Mouse (Mus musculus): Measurements from ENCODE around the gene Clgn.

DNA sequence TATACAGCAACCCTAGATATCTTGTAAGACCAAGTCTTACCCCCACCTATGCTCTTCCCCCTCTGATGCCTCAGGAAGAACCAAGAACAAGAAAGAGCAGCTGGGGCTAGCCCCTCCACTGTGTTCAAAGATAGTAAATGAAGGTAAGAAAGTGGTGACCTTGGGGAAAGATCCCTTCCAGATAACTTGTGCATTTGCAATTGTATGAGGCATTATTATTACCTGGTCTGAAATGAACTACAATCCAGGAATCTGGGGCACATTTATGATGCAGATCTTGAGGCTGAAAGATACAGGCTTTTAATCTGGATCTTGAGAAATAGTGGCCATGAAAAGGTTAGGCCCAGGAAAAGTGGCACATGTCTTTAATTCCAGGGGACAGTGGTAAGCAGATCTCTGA, 12.4 kb upstream of the Clgn start:
- TF ChIP-seq CTCF (IDR thresholded peaks at IDR 0.05; ENCODE audit: extremely low read depth, insufficient read depth, insufficient read length, insufficient replicate concordance) (no peak), POLR2A (IDR thresholded peaks at IDR 0.05; ENCODE audit: low read depth, low read length) (no peak)

All from spleen, adult 2 months (tissue).